Mouse (Mus musculus) macrophage (primary cell): ENCODE measurements around the gene Mgat3. TPM values are rescaled to one million over a fixed set of nuclear protein-coding genes. Genes with fewer than 3 reads are reported as not detected.

ENCODE experiments used
- H3K27ac ChIP-seq: fragments of 350-480 bp; formaldehyde crosslinking; 2 replicates; pipeline ENCODE4 v1.9.0; 2021
- H3K36me3 ChIP-seq: fragments of 350-480 bp; formaldehyde crosslinking; 2 replicates; pipeline ENCODE4 v1.9.0; 2021; ENCODE audit errors: inconsistent target
- H3K4me3 ChIP-seq: fragments of 350-480 bp; formaldehyde crosslinking; 2 replicates; pipeline ENCODE4 v1.9.0; 2021; ENCODE audit errors: inconsistent target
- H3K79me2 ChIP-seq: fragments of 350-480 bp; formaldehyde crosslinking; 2 replicates; pipeline ENCODE4 v1.9.0; 2021; ENCODE audit errors: inconsistent target
- WGBS: methylation state at CpG from one replicate; pipeline ENCODE4 v1.1.7; 2026; ENCODE audit warnings: inconsistent platforms; ENCODE audit not compliant: missing documents; 5-methylcytosine and 5-hydroxymethylcytosine counted together
- polyA plus RNA-seq: library from polyadenylated mRNA; stranded (reverse); fragments of 250-400 nt; gene quantifications from 3 replicates; pipeline ENCODE4 v1.2.4, GENCODE M21; 2018; ENCODE audit warnings: inconsistent platforms

Mgat3 gene
- polyA plus RNA-seq, 1 experiment from 2014 or later = 0.03 TPM

DNA sequence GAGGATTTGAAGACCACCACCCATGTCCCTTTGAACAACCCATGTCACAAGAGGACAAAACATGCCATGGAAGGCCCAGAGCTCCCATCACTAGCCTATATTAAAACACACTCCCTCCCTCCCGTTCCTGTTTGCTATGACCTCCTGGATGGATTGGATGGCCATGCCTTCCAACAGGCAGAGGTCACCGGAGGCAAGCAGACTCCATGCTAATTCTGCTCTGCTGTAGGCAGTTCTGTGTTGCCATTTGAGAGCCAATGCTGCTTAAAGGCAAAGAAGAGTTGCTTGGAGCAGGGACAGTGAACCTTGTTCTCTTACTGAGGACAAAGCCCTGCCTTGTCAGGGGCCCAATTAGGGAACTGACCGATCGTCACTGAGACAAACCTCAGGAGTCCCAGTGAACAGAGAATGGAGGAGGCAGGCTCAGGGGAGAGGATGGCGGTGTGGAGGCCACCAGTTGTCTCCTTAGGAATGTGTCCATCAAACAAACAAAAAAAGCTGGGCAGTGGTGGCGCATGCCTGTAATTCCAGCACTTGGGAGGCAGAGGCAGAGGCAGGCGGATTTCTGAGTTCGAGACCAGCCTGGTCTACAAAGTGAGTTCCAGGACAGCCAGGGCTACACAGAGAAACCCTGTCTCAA lies 86.0 kb downstream of the Mgat3 start:
- Histone ChIP-seq H3K27ac (no peak overlapping the region), H3K36me3 (peaks cover 17% of the 10 kb centered on the region; the same call in 1 of the 2 replicates)
- WGBS = 86% methylated on average over 8 of the region's 8 CpGs

DNA sequence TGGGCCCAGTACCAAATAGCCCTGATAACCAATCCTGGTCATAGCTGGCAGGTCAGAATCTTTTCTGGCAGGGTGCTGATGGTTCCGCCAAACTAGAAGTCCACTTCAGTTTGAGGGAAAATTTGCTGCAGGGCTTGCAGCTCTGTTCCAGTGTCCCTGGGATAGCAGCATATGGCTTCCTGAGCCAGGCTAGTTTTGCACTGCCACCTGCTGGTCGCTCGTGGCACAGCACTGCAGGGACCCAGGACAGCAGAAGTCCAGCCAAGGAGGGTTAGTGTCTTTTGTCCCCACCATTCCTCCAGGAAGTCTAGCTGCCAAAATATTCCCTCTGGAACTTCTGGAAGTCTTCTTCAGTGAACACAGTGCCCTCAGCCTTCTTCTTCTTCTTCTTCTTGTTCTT lies 87.2 kb downstream of the Mgat3 start:
- Histone ChIP-seq H3K79me2 (peaks cover 39% of the 10 kb centered on the region), H3K36me3 (peaks cover 17% of the 10 kb centered on the region; the same call in 1 of the 2 replicates), H3K4me3 (no peak overlapping the region), H3K27ac (no peak overlapping the region)
- 19% methylated on average over 3 of the region's 3 CpGs for WGBS

More for the DNA sequence above, 86.0 kb downstream of the Mgat3 start:
- Histone ChIP-seq H3K4me3 (no peak overlapping the region), H3K79me2 (peaks cover 39% of the 10 kb centered on the region)

DNA sequence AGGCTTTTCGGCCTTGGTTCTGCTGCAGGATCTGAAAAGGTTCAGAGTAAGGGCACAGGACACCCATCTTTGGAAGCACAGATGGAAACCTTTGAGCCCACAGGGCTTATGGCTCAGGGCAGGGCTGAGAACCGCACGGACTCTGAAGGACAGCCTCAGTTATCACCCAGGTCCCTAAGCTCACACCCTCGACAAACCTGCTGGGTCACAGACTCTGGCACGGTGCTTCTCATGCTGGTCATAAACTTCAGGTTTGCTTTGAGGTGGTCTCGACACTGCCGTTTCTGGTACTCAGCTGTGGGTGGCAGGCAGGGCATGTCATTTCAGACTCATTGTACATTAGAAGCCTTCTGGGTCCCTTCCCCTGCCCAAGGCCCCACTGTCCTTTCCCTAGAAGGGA lies 87.6 kb downstream of the Mgat3 start:
- Histone ChIP-seq H3K27ac (no peak overlapping the region), H3K79me2 (peaks cover 36% of the 10 kb centered on the region), H3K36me3 (peaks cover 17% of the 10 kb centered on the region; the same call in 1 of the 2 replicates), H3K4me3 (no peak overlapping the region)
- 90% methylated on average over 6 of the region's 7 CpGs for WGBS

DNA sequence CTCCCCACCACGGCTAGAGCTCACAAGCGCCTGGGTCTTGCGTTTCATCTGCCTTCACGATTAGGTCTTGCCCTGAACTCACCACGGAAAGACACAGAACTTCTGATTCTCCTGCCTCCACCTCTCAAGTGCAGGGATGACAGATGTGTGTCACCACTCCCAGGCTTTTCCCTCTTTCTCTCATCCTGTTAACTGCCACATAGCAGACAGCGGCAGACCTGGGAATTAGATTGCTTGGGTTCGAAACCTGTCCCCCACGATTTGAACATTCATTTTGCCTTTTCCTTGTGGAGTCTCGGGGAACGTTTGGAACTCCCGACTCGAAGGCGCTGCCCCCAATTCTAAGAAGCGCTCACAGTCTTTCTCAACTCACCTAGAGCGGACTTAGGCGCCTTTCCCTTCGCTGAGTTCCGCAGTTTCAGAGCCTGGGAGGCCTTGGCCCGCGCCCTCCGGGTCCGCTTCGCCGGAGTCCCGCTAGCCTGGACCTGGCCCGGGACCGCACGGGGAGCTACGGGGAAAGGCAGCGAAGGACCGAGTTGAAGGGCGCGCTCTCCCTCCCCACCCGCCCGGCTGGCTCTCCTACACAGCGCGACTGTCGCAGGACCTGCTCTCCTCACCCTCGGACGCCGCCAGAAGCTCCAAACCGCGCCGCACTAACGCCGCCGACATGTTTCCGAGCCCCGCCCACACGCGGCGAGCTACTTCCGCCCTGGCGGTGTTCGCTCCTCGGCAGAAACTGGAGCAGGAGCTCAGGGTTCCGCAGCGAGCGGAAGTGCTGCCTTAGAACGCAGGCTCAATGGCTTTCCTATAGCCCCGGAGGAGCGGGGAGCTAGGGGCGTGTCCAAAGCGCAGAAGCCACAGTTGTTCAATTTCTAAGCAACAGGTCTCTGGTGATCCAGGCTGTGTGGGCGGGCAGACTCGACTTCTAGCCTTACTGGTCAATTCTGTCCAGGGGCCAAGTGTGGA lies 90.4 kb downstream of the Mgat3 start, which contains the start of gene Rps19bp1:
Rps19bp1 (minus strand) TSS at position 706 of the 966 bp plus-strand sequence.
- WGBS = 1% methylated on average over 66 of the region's 66 CpGs
- Histone ChIP-seq H3K4me3 (peak within 1 kb of the TSS; percentile 84), H3K79me2 (peaks cover 24% of the 10 kb centered on the region), H3K27ac (peak within 1 kb of the TSS; percentile 46), H3K36me3 (no peaks in the 10 kb centered on the region)

Other genes starting within 250 kb of the Mgat3 start
- 1.2 to 5.5 TPM (median 4.3 TPM) in 3 replicates for gene Cbx7, start 202.6 kb upstream of the Mgat3 start, polyA plus RNA-seq
- 10.0 to 24.1 TPM (median 11.9 TPM) in 3 replicates for gene Pdgfb, start 158.7 kb upstream of the Mgat3 start, polyA plus RNA-seq
- 139 to 428 TPM (median 314 TPM) in 3 replicates for gene Syngr1, start 82.4 kb upstream of the Mgat3 start, polyA plus RNA-seq
- 633 to 940 TPM (median 770 TPM) in 3 replicates for gene Rpl3, start 81.9 kb upstream of the Mgat3 start, polyA plus RNA-seq
- 10.5 to 14.4 TPM (median 12.8 TPM) in 3 replicates for gene Tab1, start 40.6 kb upstream of the Mgat3 start, polyA plus RNA-seq
- 11.6 to 15.1 TPM (median 13.3 TPM) in 3 replicates for gene Mief1, start 60.3 kb downstream of the Mgat3 start, polyA plus RNA-seq
- gene AC140267.1, start 62.1 kb downstream of the Mgat3 start, polyA plus RNA-seq = not detected in 3 replicates
- 80.3 to 97.1 TPM (median 95.4 TPM) in 3 replicates for gene Atf4, start 81.5 kb downstream of the Mgat3 start, polyA plus RNA-seq
- 26.4 to 49.1 TPM (median 28.5 TPM) in 3 replicates for gene Rps19bp1, start 90.6 kb downstream of the Mgat3 start, polyA plus RNA-seq
- not detected in 3 replicates for gene Cacna1i, start 113.5 kb downstream of the Mgat3 start, polyA plus RNA-seq